Mouse (Mus musculus) layer of hippocampus, postnatal 25 days (tissue): Measurements from ENCODE around the gene Tns2. TPM values are rescaled to one million over a fixed set of nuclear protein-coding genes. Genes with fewer than 3 reads are reported as not detected.
A peak's percentile ranks its signal among the peaks of the same experiment; 100 is the strongest.
"Not testable (repeated sequence)": the region's sequence is repeated elsewhere in the genome, so short reads cannot be mapped to it uniquely, and the experiment has no call there.

Experiments
- DNase-seq, 2 experiments: peaks; one replicate each; pipeline ENCODE4 v3.0.0; 2022; ENCODE audit warnings: mixed read lengths in 2 of 2, low spot score in 1 of 2; ENCODE audit errors: extremely low spot score in 1 of 2
- total RNA-seq, 2 experiments: library from RNA; stranded (reverse); gene quantifications; 2 replicates each; pipeline ENCODE4 v1.2.3; 2021

The Tns2 gene
- total RNA-seq, result 10 to 100 TPM; 13.3 to 15.0 TPM

DNA sequence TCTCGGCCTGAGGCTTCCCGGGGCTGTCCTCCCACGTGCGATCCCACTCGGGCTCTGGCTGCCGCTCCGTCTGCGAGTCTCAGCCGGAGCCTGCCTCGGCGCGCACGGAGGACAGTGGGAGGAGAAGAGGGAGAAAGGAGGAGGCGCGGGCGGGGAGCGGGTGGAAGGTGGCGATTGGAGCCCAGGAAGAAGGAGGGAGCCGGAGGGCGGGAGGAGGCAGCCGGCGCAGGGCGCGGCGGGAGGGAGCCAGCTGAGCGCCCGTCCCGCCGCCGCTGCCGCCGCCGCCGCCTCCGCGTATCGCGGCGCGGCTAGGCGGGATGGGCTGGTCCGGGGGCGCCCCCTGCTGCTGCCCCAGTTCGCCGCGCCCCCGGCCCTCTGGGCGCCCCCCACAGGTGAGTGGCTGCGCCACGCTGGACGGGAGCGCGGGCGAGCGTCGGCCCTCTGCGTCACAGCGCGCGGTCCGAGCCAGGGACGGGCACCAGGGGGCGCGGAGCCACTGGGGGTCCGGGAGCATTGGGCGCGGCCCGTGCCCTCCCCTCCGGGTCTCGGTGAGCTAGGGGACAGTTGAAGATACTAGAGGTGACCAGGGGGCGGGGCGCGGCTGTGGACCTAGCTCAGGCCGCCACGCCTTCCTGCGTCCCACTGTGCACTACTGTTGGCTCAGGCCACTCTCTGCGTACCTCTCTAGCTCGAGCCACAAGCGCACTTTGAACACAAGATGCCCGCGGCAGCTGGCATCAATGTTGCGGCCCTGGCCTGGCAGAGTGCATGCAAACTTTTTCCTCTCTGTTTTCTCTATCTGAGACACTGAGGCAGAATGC, at the start of gene Tns2:
Gene Tns2, plus strand, starts transcription at position 253 of the 821 bp plus-strand sequence.
- DNase-seq, result peak in 1 of 2 experiments; percentile 56

- DNase-seq, result peak; percentile 41 to 58
These were observed 48.1 kb upstream of the Tns2 start for GRCm38 (mm10) chr15:102051920-102052683.

DNA sequence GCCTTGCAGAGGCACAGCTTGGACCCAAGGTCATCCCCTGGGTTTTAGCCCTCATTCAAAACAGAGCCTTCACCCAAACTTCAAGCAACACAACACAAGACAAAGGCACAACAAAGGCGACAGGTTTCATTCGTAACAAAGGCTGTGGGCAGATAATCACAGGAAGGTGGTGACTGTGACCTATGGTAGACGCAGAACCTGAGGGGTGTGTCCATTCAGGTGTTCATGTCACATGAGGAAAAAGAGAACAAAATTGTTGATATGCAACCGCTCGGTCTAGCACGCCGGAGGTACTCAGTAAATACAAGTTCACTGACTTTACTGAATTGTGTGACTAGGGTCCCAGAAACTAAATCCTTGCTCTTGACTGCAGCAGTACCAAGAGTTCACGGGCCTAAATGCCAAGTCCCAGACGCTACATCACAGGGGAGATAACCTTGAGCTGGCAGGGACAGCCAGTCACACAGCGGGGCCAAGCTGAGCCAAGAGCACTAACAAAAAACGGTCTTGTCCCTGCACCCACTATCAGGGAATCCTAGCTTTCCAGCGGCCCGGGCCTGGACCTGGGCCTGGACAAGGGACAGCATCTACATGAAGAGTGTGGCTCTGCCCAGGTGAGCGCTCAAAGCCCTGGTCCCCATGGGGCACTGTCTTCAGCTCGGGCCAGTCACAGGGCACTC, 43.6 kb upstream of the Tns2 start:
- DNase-seq, result no peak

DNA sequence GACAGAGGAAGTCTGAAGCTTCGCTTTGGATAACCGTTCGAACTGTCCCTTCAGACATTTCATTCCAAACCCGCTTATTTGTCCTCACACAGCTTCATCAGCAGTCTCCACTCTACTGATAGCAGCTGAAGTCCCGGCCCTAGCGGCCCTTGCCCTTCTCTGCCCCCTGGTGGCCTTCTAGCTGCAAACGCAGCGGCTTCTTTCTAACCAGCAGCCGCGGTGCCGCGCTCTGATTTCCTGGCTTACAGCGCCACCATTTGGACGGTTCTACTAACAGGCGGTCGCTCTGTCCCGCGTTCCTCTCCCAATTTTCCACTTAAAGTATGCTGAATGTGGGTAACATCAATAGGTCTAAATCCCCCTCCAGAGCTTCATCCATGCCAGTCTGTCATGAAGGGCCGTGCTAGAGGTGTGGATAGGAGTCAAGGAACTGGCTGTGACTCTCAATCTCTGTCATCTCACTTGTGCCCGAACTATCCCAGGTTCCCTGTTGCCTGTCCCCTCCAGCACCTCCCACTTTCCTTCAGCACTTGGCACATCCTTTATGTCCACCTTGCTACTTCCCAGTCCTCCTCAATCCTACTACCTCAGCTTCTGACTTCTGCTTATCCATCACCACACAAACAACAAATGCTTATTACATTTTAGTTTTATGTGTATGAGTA, 34.4 kb upstream of the Tns2 start:
- DNase-seq, result peak; percentile 89 to 97

DNA sequence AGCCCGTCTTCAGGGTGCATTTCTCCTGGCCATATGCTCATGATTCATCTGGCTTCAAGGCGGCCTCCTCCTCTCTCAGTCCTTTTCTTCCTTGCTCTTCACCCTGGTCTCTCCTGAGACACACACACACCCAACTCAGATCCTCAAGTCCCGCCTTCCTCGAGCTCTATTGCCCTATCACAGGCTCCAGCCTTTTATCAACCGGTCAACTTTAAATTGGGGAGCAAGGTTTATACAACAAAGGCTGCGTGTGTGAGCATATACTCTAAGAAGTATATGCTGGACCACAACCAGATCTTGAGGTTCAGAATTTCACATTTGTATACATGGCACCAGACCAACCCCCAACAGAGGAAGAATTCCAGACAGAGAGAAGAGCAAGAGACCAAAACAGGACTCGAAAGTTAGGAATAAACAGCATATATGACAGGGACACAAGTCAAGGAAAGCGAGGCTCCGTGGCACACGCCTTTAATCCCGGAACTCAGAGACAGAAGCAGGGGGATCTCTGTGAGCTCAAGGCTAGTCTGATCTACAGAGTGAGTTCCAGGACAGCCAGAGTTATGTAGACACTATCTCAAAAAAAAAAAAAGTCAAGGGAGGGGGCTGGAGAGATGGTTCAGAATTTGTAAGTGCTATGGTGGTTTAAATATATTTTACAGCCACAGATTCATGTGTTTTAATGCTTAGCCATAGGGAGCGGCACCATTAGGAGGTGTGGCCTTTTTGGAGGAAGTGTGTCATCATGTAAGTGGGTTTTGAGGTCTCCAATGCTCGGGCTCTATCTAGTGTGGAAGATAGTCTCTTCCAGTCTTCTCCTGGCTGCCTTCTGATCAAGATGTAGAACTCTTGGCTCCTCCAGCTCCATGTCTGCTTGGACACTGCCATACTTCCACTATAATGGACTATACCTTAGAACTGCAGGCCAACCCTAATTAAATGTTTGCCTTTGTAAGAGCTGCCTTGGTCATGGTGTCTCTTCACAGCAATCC, 29.4 kb upstream of the Tns2 start:
- DNase-seq, result no peak

GRCm38 (mm10) chr15:102072963-102073558, 27.2 kb upstream of the Tns2 start:
- DNase-seq, result no peak

GRCm38 (mm10) chr15:102073559-102074069, 26.6 kb upstream of the Tns2 start, which contains the start of gene Eif4b:
TSS of gene Eif4b (plus strand) at chr15:102073773.
- DNase-seq, result peak; percentile 96 to 98

GRCm38 (mm10) chr15:102074070-102074731, 26.0 kb upstream of the Tns2 start:
- DNase-seq, result peak; percentile 44 to 57

GRCm38 (mm10) chr15:102074876-102075585, 25.2 kb upstream of the Tns2 start:
- DNase-seq, result no peak

DNA sequence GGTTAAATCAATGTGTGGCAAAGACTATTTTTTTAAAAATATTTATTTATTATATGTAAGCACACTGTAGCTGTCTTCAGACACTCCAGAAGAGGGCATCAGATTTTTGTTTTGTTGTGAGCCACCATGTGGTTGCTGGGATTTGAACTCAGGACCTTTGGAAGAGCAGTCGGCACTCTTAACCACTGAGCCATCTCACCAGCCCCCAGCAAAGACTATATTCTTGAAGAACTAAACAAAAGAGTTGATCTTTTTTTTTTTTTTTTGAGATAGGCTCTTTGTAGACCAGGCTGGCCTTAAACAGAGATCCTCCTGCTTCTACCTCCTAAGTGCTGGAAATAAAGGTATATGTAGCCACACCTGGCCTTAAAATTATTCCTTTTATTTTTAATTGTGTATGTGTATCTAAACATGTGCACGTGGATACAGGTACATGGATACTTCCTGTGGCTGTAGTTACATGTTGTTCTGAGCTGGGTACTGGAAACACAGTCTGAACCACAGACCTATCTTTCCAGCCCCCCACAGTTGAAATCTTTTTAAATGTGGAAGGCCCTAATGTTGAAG, 23.0 kb upstream of the Tns2 start:
- no peak for DNase-seq

GRCm38 (mm10) chr15:102079221-102079620, 21.0 kb upstream of the Tns2 start:
- DNase-seq, result no peak

GRCm38 (mm10) chr15:102079924-102080323, 20.3 kb upstream of the Tns2 start:
- not testable (repeated sequence) for DNase-seq

- DNase-seq, result no peak
These were observed 19.8 kb upstream of the Tns2 start for GRCm38 (mm10) chr15:102080429-102080828.

DNA sequence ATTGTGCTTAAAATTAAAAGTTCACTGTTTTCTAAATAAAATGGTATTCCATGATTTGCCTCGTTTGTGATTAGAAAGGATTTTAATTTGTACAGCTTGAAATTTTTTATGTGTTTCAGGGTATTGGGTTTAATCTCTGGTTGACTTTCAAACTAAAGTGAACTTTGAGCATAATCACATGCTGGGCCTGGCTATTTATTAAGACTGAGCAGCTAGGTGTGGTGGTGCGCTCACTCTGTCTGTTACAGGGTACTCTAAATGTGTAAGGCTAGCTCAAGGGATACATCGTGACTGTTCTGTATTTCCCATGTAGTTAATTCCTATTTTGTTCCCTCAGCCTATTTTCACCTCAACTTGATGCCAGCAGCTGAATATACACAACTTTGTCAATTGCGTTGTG, 18.1 kb upstream of the Tns2 start:
- DNase-seq, result no peak

- no peak for DNase-seq
These were observed 17.2 kb upstream of the Tns2 start for GRCm38 (mm10) chr15:102083028-102083427.

DNA sequence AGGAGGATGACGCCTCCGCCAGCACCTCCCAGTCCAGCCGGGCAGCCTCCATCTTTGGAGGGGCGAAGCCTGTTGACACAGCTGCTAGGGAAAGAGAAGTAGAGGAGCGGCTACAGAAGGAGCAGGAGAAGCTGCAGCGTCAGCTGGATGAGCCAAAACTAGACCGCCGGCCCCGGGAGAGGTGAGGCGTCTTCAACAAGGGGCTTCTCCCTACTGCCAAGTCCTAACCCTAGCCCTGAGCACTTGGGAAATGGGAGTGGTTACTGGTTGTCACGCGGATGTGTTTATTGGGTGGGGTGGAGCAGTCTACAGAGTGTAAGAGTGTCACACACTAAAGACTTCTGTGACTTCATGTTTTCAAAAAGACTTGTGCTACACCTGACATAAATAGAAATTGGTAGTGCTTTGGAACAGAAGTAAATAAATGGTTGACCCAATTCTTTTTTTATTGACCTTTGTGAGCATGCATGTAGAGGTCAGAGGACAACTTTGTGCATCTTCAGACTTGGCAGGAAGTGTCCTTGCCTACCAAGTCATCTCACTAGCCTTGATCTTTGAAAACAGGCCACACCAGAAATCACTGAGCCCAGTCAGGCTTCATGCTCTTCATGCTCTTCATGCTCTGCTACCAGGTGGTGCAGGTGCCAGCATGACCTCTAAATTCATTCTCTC, 10.2 kb upstream of the Tns2 start:
- no peak for DNase-seq
